Mouse (Mus musculus) right cerebral cortex, postnatal 4 days (tissue): ENCODE results near the gene Rgs17.
"Not testable (repeated sequence)": the region's sequence is repeated elsewhere in the genome, so short reads cannot be mapped to it uniquely, and the experiment has no call there.

Experiments
- DNase-seq: peaks from one replicate; pipeline ENCODE4 v3.0.0-alpha.2; 2022

The Rgs17 gene

DNA sequence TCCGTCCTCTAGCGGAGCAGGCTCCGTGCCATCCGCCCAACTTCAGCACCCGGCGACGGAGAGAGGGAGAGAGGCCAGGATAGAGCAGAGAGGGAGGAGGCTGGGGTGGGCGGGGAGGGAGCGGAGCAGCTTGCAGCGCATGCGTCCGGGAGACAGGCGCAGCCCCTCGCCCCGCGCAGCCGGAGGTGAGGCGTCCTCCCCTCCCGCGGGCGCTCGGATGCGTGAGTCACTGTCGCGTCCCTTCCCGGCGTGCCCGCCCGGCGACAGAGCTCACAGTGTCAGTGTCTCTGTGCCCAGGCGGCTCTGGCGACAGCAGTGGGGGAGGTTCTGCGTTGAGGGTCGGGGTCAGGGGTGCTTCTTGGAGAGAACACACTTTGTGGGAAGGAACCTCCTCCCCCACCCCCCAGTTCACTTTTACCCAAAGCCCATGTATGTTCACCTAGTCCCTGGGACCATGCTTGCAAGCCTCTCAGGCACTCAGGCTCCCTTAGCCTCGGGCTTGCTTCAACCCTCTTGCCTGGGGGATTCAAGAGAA lies at the start of gene Rgs17:
Gene Rgs17 (minus strand): TSS at position 107 of the 535 bp plus-strand sequence.
- peak; percentile 71 for DNase-seq

DNA sequence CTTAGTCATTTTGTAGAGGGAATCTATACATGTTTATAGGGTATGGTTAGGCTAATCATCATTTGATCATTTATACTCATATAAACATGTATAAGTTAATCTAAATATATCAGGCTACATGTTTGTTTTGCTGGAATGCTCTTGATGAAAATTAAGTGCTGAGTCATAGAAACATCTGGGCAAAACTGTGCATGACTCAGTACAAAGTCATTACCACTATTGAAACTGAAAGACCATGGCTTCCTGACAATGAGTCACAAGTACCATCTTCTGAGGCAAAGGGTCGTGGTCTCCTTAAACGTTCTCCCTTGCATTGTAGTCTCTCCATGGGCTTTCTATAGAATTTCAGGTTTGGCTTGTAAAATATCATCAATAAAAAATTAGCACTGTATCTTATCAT lies 45.5 kb upstream of the Rgs17 start:
- DNase-seq = no peak

DNA sequence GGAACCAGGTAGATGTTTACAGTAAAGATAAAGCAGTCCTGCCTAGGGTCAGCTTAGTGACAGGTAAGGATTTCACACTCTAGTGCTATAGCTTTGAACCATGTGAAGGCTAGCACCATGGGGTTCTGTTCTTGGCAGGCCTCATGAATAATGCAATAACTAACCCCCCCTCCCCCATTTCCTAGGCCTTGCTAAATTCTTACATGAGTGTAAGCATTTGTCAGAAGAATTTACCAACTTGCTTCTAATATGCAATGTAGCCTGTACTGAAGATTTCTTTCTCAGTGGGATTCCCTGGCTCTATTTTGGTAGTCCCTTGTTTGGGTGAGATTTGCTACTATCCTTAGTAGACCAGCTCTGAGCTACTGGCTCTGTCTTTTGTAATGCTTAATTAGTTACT lies 31.6 kb upstream of the Rgs17 start:
- not testable (repeated sequence) for DNase-seq

DNA sequence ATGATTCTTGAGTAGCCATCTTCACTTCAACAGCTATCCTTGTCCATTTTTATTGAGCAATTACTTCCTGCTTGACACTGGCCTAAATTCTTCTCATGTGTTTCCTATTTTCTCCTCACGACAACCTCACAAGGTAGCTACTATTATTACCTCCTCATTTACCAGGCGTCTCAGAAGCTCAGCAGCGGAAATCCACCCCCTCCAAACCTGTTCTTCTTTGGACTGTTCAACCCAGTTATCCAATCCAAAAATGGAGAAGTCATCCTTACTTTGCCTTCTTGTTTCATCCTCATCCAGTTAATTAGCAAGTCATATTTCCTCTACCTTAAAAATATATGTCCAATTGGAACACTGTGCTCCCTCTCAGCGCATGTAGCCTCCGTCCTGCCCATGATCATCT lies 2.1 kb upstream of the Rgs17 start:
- DNase-seq = no peak

- DNase-seq = peak; percentile 7
Measured at GRCm38 (mm10) chr10:5923096-5923495, 896 bp upstream of the Rgs17 start.

GRCm38 (mm10) chr10:5921771-5922170 lies 429 bp downstream of the Rgs17 start:
- peak; percentile 42 for DNase-seq

DNA sequence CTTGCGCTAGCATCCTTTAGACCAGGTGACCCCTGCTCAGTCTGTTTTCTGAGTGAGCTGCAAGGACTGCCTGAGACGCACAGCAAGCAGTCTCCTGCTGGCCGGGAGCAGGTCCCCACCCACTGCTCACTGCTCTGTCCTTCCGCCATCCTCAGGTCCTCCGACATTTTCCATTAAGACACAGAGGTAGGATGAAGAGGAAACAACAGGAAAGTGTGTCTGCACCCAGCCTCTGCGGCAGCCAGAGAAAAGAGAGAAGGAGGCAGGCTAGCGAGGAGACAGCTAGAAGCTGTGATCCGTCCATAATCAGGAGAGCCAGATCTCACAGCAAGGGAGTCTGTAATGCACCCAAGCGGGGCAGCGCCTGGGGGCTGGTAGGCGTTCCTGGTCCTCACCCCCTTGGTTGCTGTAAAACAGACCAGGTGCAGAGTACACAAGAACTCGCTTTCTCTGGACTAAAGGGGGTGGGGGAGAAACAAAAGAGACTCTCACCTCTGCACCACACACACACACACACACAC lies 1.1 kb downstream of the Rgs17 start:
- peak; percentile 34 for DNase-seq

DNA sequence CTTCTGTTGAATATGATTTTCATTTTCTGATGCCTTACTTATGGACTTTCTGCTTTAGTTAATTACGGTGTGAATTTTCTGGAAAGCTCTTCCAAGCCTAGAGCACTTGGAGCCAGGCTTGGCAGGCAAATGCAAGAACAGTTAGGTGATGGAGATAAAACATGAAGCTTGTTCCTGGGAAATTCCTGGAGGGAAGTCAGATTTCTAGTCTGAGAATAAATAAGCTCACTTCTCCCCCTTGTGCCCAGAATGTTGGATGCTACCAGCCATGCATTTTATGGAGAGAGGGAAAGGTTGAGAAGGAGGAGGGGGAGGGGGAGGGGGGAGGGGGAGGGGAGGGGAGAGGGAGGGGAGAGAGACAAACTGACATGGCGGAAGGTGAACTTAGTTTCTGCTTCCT lies 17.8 kb downstream of the Rgs17 start:
- peak; percentile 4 for DNase-seq

GRCm38 (mm10) chr10:5901777-5902176 lies 20.4 kb downstream of the Rgs17 start:
- no peak for DNase-seq

DNA sequence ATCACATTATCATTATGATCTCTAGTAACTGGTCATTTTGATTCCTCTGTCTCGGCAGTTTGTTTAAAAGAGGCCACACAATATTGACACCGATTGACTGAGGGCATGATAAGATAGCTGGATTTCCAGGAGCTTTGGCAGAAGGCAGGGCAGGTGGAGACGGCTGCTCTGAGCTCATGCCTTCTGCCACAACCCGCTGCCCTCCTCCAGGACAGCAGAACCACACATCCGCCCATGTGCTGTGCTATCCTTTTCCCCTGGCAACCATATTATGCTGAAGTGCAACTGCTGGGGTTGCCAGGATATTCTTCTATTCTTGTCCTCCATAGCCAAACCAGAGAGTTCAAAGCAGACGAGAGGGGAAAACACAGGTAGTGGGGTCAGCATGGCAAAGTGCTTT lies 21.5 kb downstream of the Rgs17 start:
- no peak for DNase-seq

- no peak for DNase-seq
Measured at GRCm38 (mm10) chr10:5877106-5877505, 45.1 kb downstream of the Rgs17 start.

- no peak for DNase-seq
Measured at GRCm38 (mm10) chr10:5871081-5871480, 51.1 kb downstream of the Rgs17 start.

DNA sequence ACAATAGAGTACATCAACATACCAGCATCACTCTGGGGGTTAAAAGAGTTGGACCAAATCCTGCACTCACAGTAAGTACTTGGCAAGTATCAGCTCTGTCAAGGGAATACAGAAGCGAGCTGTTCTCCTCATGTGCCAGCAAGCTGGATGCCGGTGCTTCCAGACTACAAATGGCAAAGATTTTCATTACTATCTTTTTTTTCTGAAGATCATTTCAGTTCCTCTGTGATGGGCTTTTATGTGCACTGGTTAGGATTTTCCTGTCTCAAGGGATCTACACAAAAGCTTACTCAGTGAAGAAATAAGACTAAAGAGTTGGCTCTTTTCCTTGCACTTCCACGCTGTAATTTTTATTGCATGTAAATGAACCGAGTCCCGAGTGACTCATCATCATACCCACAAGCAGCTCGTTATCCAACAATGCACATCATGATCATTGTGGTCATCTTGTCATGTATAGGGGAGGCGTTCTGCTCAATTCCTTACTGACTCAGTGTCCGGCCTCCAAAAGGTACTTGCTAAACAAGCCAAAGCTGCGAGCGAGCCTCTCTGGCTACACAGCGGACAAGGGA lies 54.1 kb downstream of the Rgs17 start:
- DNase-seq = no peak

DNA sequence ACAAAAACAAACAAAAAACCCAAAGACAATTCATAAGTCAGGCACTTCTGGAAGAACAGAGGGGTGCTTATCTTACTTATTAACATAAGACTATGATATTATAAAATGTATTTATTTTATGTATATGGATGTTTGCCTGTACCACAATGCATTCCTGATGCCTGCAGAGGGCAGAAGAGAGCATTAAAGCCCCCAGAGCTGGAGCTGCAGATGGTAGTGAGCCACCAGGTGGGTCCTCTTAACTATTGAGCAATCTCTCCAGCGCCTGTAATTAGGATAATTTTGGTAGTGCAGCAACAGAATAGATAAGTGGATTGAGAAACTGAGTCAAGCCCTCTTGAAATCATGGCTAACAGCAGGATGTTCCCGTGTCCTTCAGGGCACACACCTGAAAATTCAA lies 56.2 kb downstream of the Rgs17 start:
- no peak for DNase-seq

GRCm38 (mm10) chr10:5862669-5863068 lies 59.5 kb downstream of the Rgs17 start:
- no peak for DNase-seq

- no peak for DNase-seq
Measured at GRCm38 (mm10) chr10:5860849-5861248, 61.4 kb downstream of the Rgs17 start.

DNA sequence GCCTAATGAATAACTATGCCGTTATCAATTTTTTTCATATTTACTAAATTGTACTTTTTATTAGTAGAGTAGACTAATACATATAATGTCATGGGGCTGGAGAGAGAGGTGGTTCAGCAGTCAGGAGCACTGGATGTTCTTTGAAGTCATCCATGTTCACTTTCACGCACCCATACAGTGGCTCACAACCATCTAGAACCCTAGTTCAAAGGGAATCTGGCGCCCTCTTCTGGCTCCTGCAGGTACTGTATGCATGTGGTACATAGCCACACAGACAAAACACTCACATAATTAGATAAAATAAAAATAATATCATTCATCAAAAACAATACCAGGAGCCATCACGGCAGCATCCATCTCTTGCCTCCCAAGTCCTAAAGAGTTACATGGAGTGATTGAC lies 62.5 kb downstream of the Rgs17 start:
- peak; percentile 28 for DNase-seq

GRCm38 (mm10) chr10:5857996-5858549 lies 64.1 kb downstream of the Rgs17 start:
- DNase-seq = no peak

GRCm38 (mm10) chr10:5853290-5853868 lies 68.8 kb downstream of the Rgs17 start:
- no peak for DNase-seq

GRCm38 (mm10) chr10:5846939-5847338 lies 75.3 kb downstream of the Rgs17 start:
- DNase-seq = no peak

DNA sequence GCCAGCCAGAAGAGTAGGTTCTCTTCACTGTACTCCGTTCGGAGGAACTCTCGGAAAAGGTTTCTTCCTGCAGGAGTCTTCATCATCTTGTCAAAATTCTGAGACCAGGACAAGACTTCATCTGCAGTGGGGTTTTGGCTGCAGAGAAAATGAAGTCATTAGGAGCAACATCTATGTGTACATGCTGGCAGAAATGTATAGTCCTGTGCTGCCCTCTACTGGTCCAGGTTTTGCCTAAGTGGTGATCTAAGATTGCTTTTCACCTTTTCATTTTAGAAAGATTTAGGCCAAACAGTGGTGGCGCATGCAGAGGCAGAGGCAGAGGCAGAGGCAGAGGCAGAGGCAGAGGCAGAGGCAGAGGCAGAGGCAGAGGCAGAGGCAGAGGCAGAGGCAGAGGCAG lies 80.8 kb downstream of the Rgs17 start:
- DNase-seq = peak; percentile 54

- no peak for DNase-seq
Measured at GRCm38 (mm10) chr10:5826336-5827025, 95.7 kb downstream of the Rgs17 start.

- DNase-seq = no peak
Measured at GRCm38 (mm10) chr10:5824779-5825178, 97.4 kb downstream of the Rgs17 start.
